Mouse (Mus musculus): Measurements from ENCODE around the gene Adra2c. TPM values are rescaled to one million over a fixed set of nuclear protein-coding genes. Genes with fewer than 3 reads are reported as not detected.

Adra2c gene
- polyA plus RNA-seq, 2 experiments, result not detected

GRCm38 (mm10) chr5:35275356-35275755 lies 2.8 kb upstream of the Adra2c start:
- Histone ChIP-seq H3K36me3 (replicated peaks; ENCODE audit: control insufficient read depth, insufficient read depth, low read depth) (no peaks in the 10 kb centered on the region), H3K27ac (no peak overlapping the region), H3K4me1 (replicated peaks; ENCODE audit: control insufficient read depth in 2 of 2, insufficient read depth in 2 of 2, low read length in 1 of 2) (no peaks in the 10 kb centered on the region), H3K9ac (replicated peaks) (no peak overlapping the region), H3K27me3 (ENCODE audit: control insufficient read depth, insufficient read depth, low read length) (peaks cover 34% of the 10 kb centered on the region), H3K9me3 (ENCODE audit: control insufficient read depth, low read length) (no peaks in the 10 kb centered on the region), H3K4me2 (ENCODE audit: low read depth) (no peak overlapping the region), H3K4me3 (ENCODE audit: insufficient read depth in 1 of 2, low read depth in 2 of 2, low read length in 2 of 2) (no peak overlapping the region)
- TF ChIP-seq CTCF (IDR thresholded peaks at IDR 0.05; ENCODE audit: low read depth) (no peak), EP300 (IDR thresholded peaks at IDR 0.05; ENCODE audit: low read depth) (no peak)
- WGBS (ENCODE audit: insufficient replicate concordance), result 55% methylated on average over 11 of the region's 11 CpGs
- DNase-seq (ENCODE audit: low read depth in 3 of 3, low spot score in 3 of 3) (no peak), ATAC-seq (ENCODE audit: insufficient read depth) (no peak)

DNA sequence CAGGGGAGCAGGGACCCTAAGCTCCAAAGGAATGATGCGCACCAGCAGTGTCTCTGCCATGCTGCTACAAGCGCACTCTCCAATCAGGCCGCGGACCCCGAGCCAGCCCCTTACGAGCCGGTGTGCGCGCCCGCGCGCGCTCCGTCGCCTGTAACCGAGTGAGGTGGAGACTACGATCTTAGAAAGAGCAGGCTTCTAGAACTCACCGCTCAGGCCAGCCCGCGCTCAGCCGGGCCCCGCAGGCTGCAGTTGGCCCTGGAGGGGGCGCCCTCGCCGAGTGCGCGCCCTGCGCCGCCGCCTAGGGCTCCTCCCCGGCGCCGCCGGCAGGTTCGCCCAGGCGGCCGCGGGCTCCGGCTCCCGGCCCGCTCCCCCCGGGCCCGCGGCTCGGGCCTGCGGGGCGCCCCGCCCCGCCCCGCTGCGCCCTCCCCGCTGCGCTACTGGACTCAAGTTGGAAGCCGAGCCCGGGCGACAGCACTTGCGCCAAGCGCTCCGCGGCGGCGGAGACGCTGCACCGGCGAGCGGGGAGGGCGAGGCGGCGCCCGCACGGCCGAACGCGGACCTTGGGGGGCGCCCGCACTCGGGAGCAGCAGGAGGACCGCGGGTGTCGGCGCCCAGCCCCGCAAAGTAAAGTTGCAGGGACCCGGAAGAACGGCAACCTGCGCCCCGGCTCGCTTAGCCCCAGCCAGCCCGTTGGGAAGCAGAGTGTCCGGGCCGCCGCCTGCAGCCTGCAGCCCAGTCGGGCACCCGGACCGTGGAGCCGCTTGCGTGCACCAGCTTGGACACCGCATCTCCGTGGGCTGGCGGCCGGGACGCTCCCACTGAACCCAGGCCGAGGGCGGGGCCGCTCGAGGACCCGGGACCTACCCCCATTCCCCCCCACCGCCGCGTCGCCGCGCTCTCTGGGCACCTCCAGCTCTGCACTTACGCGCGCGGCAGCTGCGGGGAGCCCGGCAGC lies 899 bp downstream of the Adra2c start:
- H3K4me1 ChIP-seq (replicated peaks; ENCODE audit: control insufficient read depth in 2 of 2, insufficient read depth in 2 of 2, low read length in 1 of 2), result no peaks in the 10 kb centered on the region
- no peak overlapping the region for H3K9ac ChIP-seq (replicated peaks)
- no peaks in the 10 kb centered on the region for H3K9me3 ChIP-seq (ENCODE audit: control insufficient read depth, low read length)
- DNase-seq (ENCODE audit: low read depth in 3 of 3, low spot score in 3 of 3), result no peak
- TF ChIP-seq CTCF (IDR thresholded peaks at IDR 0.05; ENCODE audit: low read depth), result no peak
- TF ChIP-seq EP300 (IDR thresholded peaks at IDR 0.05; ENCODE audit: low read depth), result no peak
- WGBS (ENCODE audit: insufficient replicate concordance), result 2% methylated on average over 112 of the region's 118 CpGs
- no peak overlapping the region for H3K4me3 ChIP-seq (ENCODE audit: insufficient read depth in 1 of 2, low read depth in 2 of 2, low read length in 2 of 2)
- H3K36me3 ChIP-seq (replicated peaks; ENCODE audit: control insufficient read depth, insufficient read depth, low read depth), result no peaks in the 10 kb centered on the region
- H3K4me2 ChIP-seq (ENCODE audit: low read depth), result peak overlapping the region; percentile 13; the same call in 1 of the 2 replicates
- H3K27ac ChIP-seq, result no peak overlapping the region
- H3K27me3 ChIP-seq (ENCODE audit: control insufficient read depth, insufficient read depth, low read length), result peaks cover 51% of the 10 kb centered on the region
- ATAC-seq (ENCODE audit: insufficient read depth), result no peak

DNA sequence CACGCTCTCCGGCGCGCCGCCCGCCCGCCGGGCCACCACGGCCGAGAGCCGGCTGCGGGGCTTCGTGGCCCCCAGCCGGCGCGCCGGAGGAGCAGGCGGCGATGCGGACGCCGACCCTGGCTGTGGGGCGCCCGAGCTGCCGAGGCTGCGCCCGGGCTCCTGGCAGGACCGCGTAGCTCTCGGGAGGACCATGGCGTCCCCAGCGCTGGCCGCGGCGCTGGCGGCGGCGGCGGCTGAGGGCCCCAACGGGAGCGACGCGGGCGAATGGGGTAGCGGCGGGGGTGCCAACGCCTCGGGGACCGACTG lies 1.5 kb downstream of the Adra2c start:
- H3K4me2 ChIP-seq (ENCODE audit: low read depth), result no peak overlapping the region

GRCm38 (mm10) chr5:35280002-35280782 lies 2.1 kb downstream of the Adra2c start:
- Histone ChIP-seq H3K27ac (no peak overlapping the region), H3K4me3 (ENCODE audit: insufficient read depth in 1 of 2, low read depth in 2 of 2, low read length in 2 of 2) (no peak overlapping the region), H3K36me3 (replicated peaks; ENCODE audit: control insufficient read depth, insufficient read depth, low read depth) (no peaks in the 10 kb centered on the region), H3K4me1 (replicated peaks; ENCODE audit: control insufficient read depth in 2 of 2, insufficient read depth in 2 of 2, low read length in 1 of 2) (no peaks in the 10 kb centered on the region), H3K27me3 (ENCODE audit: control insufficient read depth, insufficient read depth, low read length) (peaks cover 51% of the 10 kb centered on the region), H3K4me2 (ENCODE audit: low read depth) (no peak overlapping the region), H3K9ac (replicated peaks) (no peak overlapping the region), H3K9me3 (ENCODE audit: control insufficient read depth, low read length) (no peaks in the 10 kb centered on the region)
- 8% methylated on average over 72 of the region's 75 CpGs for WGBS (ENCODE audit: insufficient replicate concordance)
- DNase-seq (ENCODE audit: low read depth in 3 of 3, low spot score in 3 of 3) (peak in 1 of 3 experiments; percentile 4), ATAC-seq (ENCODE audit: insufficient read depth) (no peak)
- no peak for TF ChIP-seq EP300 (IDR thresholded peaks at IDR 0.05; ENCODE audit: low read depth)
- no peak; the same call in 1 of the 2 replicates for TF ChIP-seq CTCF (IDR thresholded peaks at IDR 0.05; ENCODE audit: low read depth)

More for the DNA sequence above, 1.5 kb downstream of the Adra2c start:
- Histone ChIP-seq H3K4me3 (ENCODE audit: insufficient read depth in 1 of 2, low read depth in 2 of 2, low read length in 2 of 2) (no peak overlapping the region; a peak in 1 of 4 replicates), H3K27ac (no peak overlapping the region), H3K9ac (replicated peaks) (no peak overlapping the region), H3K9me3 (ENCODE audit: control insufficient read depth, low read length) (no peaks in the 10 kb centered on the region), H3K36me3 (replicated peaks; ENCODE audit: control insufficient read depth, insufficient read depth, low read depth) (no peaks in the 10 kb centered on the region), H3K4me1 (replicated peaks; ENCODE audit: control insufficient read depth in 2 of 2, insufficient read depth in 2 of 2, low read length in 1 of 2) (no peaks in the 10 kb centered on the region), H3K27me3 (ENCODE audit: control insufficient read depth, insufficient read depth, low read length) (peaks cover 51% of the 10 kb centered on the region)
- no peak for TF ChIP-seq CTCF (IDR thresholded peaks at IDR 0.05; ENCODE audit: low read depth)
- TF ChIP-seq EP300 (IDR thresholded peaks at IDR 0.05; ENCODE audit: low read depth), result no peak
- no peak for ATAC-seq (ENCODE audit: insufficient read depth)
- 2% methylated on average over 46 of the region's 49 CpGs for WGBS (ENCODE audit: insufficient replicate concordance)
- DNase-seq (ENCODE audit: low read depth in 3 of 3, low spot score in 3 of 3), result no peak

- Histone ChIP-seq H3K4me2 (ENCODE audit: low read depth) (no peak overlapping the region), H3K4me3 (ENCODE audit: insufficient read depth in 1 of 2, low read depth in 2 of 2, low read length in 2 of 2) (no peak overlapping the region), H3K27ac (no peak overlapping the region), H3K27me3 (ENCODE audit: control insufficient read depth, insufficient read depth, low read length) (peaks cover 51% of the 10 kb centered on the region), H3K36me3 (replicated peaks; ENCODE audit: control insufficient read depth, insufficient read depth, low read depth) (no peaks in the 10 kb centered on the region), H3K9me3 (ENCODE audit: control insufficient read depth, low read length) (no peaks in the 10 kb centered on the region), H3K4me1 (replicated peaks; ENCODE audit: control insufficient read depth in 2 of 2, insufficient read depth in 2 of 2, low read length in 1 of 2) (no peaks in the 10 kb centered on the region), H3K9ac (replicated peaks) (no peak overlapping the region)
- 5% methylated on average over 40 of the region's 40 CpGs for WGBS (ENCODE audit: insufficient replicate concordance)
- no peak for TF ChIP-seq CTCF (IDR thresholded peaks at IDR 0.05; ENCODE audit: low read depth)
- no peak for TF ChIP-seq EP300 (IDR thresholded peaks at IDR 0.05; ENCODE audit: low read depth)
- ATAC-seq (ENCODE audit: insufficient read depth) (no peak), DNase-seq (ENCODE audit: low read depth in 3 of 3, low spot score in 3 of 3) (no peak)
These were observed 2.7 kb downstream of the Adra2c start for GRCm38 (mm10) chr5:35280783-35281165.

Data from liver, embryonic 14.5 days (tissue).